Mouse (Mus musculus): ENCODE results near the gene Ahsg. TPM values are rescaled to one million over a fixed set of nuclear protein-coding genes. Genes with fewer than 3 reads are reported as not detected.
A peak's percentile ranks its signal among the peaks of the same experiment; 100 is the strongest.

The Ahsg gene
- polyA plus RNA-seq (2014; fragmentation: Nextera tagmentation; extraction: Ambion mirVana) = 0.16 and 0.28 TPM in 2 replicates

DNA sequence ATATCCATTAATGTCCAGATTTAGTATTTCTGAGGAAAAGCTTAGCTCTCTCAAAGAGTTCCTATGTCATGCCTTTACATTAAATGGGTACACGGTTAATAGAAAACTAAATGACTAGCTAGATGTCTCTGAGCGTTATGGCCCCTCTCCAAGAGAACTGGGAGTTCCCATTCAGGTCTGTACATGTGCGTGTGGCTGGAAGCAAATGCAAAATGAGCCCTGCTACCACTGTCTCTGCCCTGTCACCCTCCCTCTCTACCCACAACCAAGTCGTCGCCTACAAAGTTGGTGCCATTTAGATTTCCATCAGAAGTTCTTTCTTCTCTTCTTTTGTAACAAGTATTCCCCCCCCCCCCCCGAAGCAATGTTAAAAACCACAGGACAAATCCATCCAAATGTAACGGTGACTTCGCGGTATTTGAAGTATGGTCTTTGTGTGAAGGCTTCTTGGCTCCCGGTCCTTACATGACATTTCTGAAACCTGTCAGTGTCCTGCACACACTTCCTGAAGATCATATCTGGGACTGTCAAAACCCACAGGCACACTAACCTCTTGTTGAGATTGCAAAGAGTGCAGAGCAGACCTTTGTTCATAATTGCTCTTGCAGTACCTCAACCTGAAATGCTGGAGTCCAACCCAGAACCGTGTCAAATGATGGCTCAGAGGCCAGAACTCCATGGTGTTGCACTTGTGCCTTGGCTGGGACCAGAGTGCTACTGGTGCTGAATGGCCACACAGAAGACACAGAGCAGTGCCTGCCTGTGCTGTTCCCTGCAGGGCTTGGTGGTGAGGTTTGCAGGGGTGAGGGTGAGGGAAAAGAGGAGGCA lies at the start of gene Ahsg:
Gene Ahsg (plus strand): TSS at position 595 of the 828 bp plus-strand sequence.
- Histone ChIP-seq H3K9ac (no peak within 1 kb of the TSS), H3K4me1 (ENCODE audit: insufficient read depth) (no peaks in the 10 kb centered on the region), H3K27me3 (ENCODE audit: insufficient read depth, low read length) (no peaks in the 10 kb centered on the region), H3K9me3 (ENCODE audit: low read depth, low read length) (no peaks in the 10 kb centered on the region), H3K27ac (ENCODE audit: low read depth) (no peak within 1 kb of the TSS), H3K4me3 (ENCODE audit: low read depth, low read length) (no peak within 1 kb of the TSS), H3K36me3 (ENCODE audit: insufficient read depth) (no peaks in the 10 kb centered on the region), H3K4me2 (no peak within 1 kb of the TSS)
- TF ChIP-seq CTCF (IDR thresholded peaks at IDR 0.05; ENCODE audit: low read depth) = no peak
- 83% methylated on average over 11 of the region's 11 CpGs for WGBS
- no peak for DNase-seq
- ATAC-seq (ENCODE audit: insufficient read depth) = no peak

- no peak for ATAC-seq (ENCODE audit: insufficient read depth)
- no peak overlapping the region for H3K4me3 ChIP-seq (ENCODE audit: low read depth, low read length)
- peaks cover 23% of the 10 kb centered on the region for H3K36me3 ChIP-seq (ENCODE audit: insufficient read depth)
- DNase-seq = no peak
- no peaks in the 10 kb centered on the region for H3K9me3 ChIP-seq (ENCODE audit: low read depth, low read length)
- TF ChIP-seq CTCF (IDR thresholded peaks at IDR 0.05; ENCODE audit: low read depth) = no peak
- no peak overlapping the region for H3K9ac ChIP-seq
- WGBS = 80% methylated on average over 5 of the region's 5 CpGs
- no peaks in the 10 kb centered on the region for H3K27me3 ChIP-seq (ENCODE audit: insufficient read depth, low read length)
- H3K4me2 ChIP-seq = no peak overlapping the region
- H3K27ac ChIP-seq (ENCODE audit: low read depth) = no peak overlapping the region
- no peaks in the 10 kb centered on the region; the same call in 1 of the 2 replicates for H3K4me1 ChIP-seq (ENCODE audit: insufficient read depth)
These were observed 48.2 kb upstream of the Ahsg start for GRCm38 (mm10) chr16:22842871-22843270.

- Histone ChIP-seq H3K9me3 (ENCODE audit: low read depth, low read length) (no peaks in the 10 kb centered on the region), H3K27me3 (ENCODE audit: insufficient read depth, low read length) (no peaks in the 10 kb centered on the region), H3K4me3 (ENCODE audit: low read depth, low read length) (peak overlapping the region; percentile 53), H3K4me2 (peak overlapping the region; percentile 91), H3K4me1 (ENCODE audit: insufficient read depth) (no peaks in the 10 kb centered on the region; the same call in 1 of the 2 replicates), H3K36me3 (ENCODE audit: insufficient read depth) (peaks cover 15% of the 10 kb centered on the region), H3K27ac (ENCODE audit: low read depth) (no peak overlapping the region; the same call in 1 of the 2 replicates), H3K9ac (peak overlapping the region; percentile 72)
- no peak for TF ChIP-seq CTCF (IDR thresholded peaks at IDR 0.05; ENCODE audit: low read depth)
- peak; percentile 96 for ATAC-seq (ENCODE audit: insufficient read depth)
- peak; percentile 94 for DNase-seq
- 6% methylated on average over 26 of the region's 26 CpGs for WGBS
These were observed 46.8 kb upstream of the Ahsg start for GRCm38 (mm10) chr16:22844061-22844801.

DNA sequence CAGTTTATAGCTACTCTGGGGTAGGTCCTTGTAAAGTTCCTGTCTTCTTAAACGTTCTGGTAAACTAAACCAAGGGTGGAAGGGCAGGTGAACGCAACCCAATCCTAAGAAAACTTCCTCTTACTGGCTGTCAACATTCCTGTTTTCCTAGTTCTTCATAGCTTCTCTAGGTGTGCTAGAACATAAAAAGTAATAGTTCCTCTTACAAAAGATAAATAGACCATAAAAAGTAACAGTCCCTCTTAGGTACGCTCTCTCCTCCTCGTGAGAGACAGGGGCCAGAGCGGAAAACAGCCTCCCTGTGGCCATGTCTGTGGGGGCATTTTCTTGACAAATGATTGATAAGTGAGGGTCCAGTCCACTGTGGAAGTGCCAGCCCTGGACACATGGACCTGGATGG lies 46.2 kb upstream of the Ahsg start:
- DNase-seq (no peak), ATAC-seq (ENCODE audit: insufficient read depth) (no peak; the same call in 1 of the 2 replicates)
- WGBS = 64% methylated on average over 5 of the region's 5 CpGs
- no peaks in the 10 kb centered on the region for H3K27me3 ChIP-seq (ENCODE audit: insufficient read depth, low read length)
- no peak overlapping the region for H3K27ac ChIP-seq (ENCODE audit: low read depth)
- H3K9me3 ChIP-seq (ENCODE audit: low read depth, low read length) = no peaks in the 10 kb centered on the region
- H3K4me3 ChIP-seq (ENCODE audit: low read depth, low read length) = peak overlapping the region; percentile 53; the same call in 1 of the 2 replicates
- H3K9ac ChIP-seq = peak overlapping the region; percentile 72
- peak overlapping the region; percentile 91 for H3K4me2 ChIP-seq
- peaks cover 12% of the 10 kb centered on the region; the same call in 1 of the 2 replicates for H3K36me3 ChIP-seq (ENCODE audit: insufficient read depth)
- no peaks in the 10 kb centered on the region; the same call in 1 of the 2 replicates for H3K4me1 ChIP-seq (ENCODE audit: insufficient read depth)
- TF ChIP-seq CTCF (IDR thresholded peaks at IDR 0.05; ENCODE audit: low read depth) = no peak

DNA sequence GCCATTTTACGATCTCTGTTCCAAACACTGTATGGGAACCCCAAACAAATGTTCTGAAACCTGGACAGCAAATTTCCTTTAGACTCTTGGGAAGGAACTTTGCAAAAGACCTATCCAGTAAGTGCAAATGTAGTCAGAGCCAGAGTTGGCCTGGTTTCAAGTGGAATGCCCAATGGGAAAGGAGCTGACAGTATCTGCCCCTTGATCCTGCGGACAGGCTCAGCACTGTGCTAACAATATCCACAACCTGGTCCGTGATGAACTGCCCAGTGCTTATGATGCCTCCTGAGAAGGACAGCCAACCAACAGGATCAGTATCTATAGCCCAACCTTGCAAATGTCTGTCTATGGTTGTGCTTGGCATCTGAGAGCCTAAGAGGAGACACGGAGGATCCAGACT lies 45.6 kb upstream of the Ahsg start:
- no peaks in the 10 kb centered on the region for H3K9me3 ChIP-seq (ENCODE audit: low read depth, low read length)
- no peak overlapping the region for H3K9ac ChIP-seq
- H3K27me3 ChIP-seq (ENCODE audit: insufficient read depth, low read length) = no peaks in the 10 kb centered on the region
- peaks cover 11% of the 10 kb centered on the region; the same call in 1 of the 2 replicates for H3K36me3 ChIP-seq (ENCODE audit: insufficient read depth)
- TF ChIP-seq CTCF (IDR thresholded peaks at IDR 0.05; ENCODE audit: low read depth) = no peak
- 86% methylated on average over 4 of the region's 4 CpGs for WGBS
- H3K27ac ChIP-seq (ENCODE audit: low read depth) = no peak overlapping the region
- no peak overlapping the region for H3K4me3 ChIP-seq (ENCODE audit: low read depth, low read length)
- DNase-seq (no peak), ATAC-seq (ENCODE audit: insufficient read depth) (no peak)
- H3K4me1 ChIP-seq (ENCODE audit: insufficient read depth) = no peaks in the 10 kb centered on the region; the same call in 1 of the 2 replicates
- no peak overlapping the region for H3K4me2 ChIP-seq

GRCm38 (mm10) chr16:22847686-22848085 lies 43.4 kb upstream of the Ahsg start:
- H3K27me3 ChIP-seq (ENCODE audit: insufficient read depth, low read length) = no peaks in the 10 kb centered on the region
- H3K4me1 ChIP-seq (ENCODE audit: insufficient read depth) = no peaks in the 10 kb centered on the region; the same call in 1 of the 2 replicates
- ATAC-seq (ENCODE audit: insufficient read depth) (no peak), DNase-seq (no peak)
- 91% methylated on average over 1 of the region's 1 CpGs for WGBS
- no peaks in the 10 kb centered on the region for H3K36me3 ChIP-seq (ENCODE audit: insufficient read depth)
- no peak for TF ChIP-seq CTCF (IDR thresholded peaks at IDR 0.05; ENCODE audit: low read depth)
- no peak overlapping the region for H3K9ac ChIP-seq
- H3K27ac ChIP-seq (ENCODE audit: low read depth) = no peak overlapping the region
- H3K4me3 ChIP-seq (ENCODE audit: low read depth, low read length) = no peak overlapping the region
- H3K4me2 ChIP-seq = no peak overlapping the region
- no peaks in the 10 kb centered on the region for H3K9me3 ChIP-seq (ENCODE audit: low read depth, low read length)

- 86% methylated on average over 1 of the region's 1 CpGs for WGBS
- no peak for DNase-seq
These were observed 42.7 kb upstream of the Ahsg start for GRCm38 (mm10) chr16:22848331-22848730.

More at GRCm38 (mm10) chr16:22848331-22848730, 42.7 kb upstream of the Ahsg start:
- Histone ChIP-seq H3K9me3 (ENCODE audit: low read depth, low read length) (no peaks in the 10 kb centered on the region), H3K9ac (no peak overlapping the region), H3K27ac (ENCODE audit: low read depth) (no peak overlapping the region), H3K4me1 (ENCODE audit: insufficient read depth) (no peaks in the 10 kb centered on the region; the same call in 1 of the 2 replicates), H3K4me3 (ENCODE audit: low read depth, low read length) (no peak overlapping the region), H3K4me2 (no peak overlapping the region), H3K27me3 (ENCODE audit: insufficient read depth, low read length) (no peaks in the 10 kb centered on the region), H3K36me3 (ENCODE audit: insufficient read depth) (no peaks in the 10 kb centered on the region)
- TF ChIP-seq CTCF (IDR thresholded peaks at IDR 0.05; ENCODE audit: low read depth) = no peak
- no peak for ATAC-seq (ENCODE audit: insufficient read depth)
